Mouse (Mus musculus) spleen, adult 10 weeks (tissue): ENCODE results near the gene Ppp1r15a. TPM values are rescaled to one million over a fixed set of nuclear protein-coding genes. Genes with fewer than 3 reads are reported as not detected.

Experiments
- polyA plus RNA-seq: library from polyadenylated mRNA; stranded (reverse); fragments of 350-450 nt; fragmentation: Illumina TruSeq; extraction: RNeasy Lipid Tissue Mini Kit (QIAGEN cat#74804); gene quantifications from one replicate; pipeline ENCODE4 v1.2.3, GENCODE M21; 2015; ENCODE audit warnings: low replicate concordance; ENCODE audit not compliant: insufficient read depth

Gene Ppp1r15a
- 28.5 TPM for polyA plus RNA-seq

GRCm38 (mm10) chr7:45525809-45526473 lies at the start of gene Ppp1r15a, which contains the start of gene Plekha4:
Ppp1r15a (minus strand) TSS chr7:45526268.
Plekha4 (plus strand) TSS chr7:45526330.

GRCm38 (mm10) chr7:45570103-45570741 lies 44.2 kb upstream of the Ppp1r15a start, which contains the start of gene Bcat2:
Bcat2 (plus strand) TSS chr7:45570153.

DNA sequence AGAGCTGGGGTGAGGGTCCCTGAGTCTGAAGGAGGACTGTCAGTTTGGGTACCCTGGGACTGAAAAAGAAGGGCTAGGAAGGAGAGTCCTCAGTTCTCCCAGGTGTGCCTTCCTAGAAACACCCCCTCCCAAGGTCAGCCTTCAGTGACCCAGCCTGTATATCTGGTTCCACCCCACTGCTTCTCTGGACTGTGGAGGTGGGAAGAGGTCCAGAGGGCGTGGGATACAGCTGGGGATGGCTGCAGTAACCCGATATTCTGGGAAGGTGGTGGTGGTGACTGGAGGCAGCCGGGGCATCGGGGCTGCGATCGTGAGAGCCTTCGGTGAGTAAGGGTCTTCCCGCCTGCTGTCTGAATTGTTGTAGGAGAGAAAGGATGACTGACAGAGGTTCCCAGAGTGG lies 28.7 kb upstream of the Ppp1r15a start, which contains the start of gene Hsd17b14:
Hsd17b14 (plus strand) TSS at position 150 of the 400 bp plus-strand sequence.

GRCm38 (mm10) chr7:45509912-45510787 lies 15.9 kb downstream of the Ppp1r15a start, which contains the start of gene Nucb1:
Nucb1 (minus strand) TSS chr7:45510406.

GRCm38 (mm10) chr7:45488293-45489204 lies 37.5 kb downstream of the Ppp1r15a start, which contains the start of gene Dhdh:
Dhdh (minus strand) TSS chr7:45488805.

DNA sequence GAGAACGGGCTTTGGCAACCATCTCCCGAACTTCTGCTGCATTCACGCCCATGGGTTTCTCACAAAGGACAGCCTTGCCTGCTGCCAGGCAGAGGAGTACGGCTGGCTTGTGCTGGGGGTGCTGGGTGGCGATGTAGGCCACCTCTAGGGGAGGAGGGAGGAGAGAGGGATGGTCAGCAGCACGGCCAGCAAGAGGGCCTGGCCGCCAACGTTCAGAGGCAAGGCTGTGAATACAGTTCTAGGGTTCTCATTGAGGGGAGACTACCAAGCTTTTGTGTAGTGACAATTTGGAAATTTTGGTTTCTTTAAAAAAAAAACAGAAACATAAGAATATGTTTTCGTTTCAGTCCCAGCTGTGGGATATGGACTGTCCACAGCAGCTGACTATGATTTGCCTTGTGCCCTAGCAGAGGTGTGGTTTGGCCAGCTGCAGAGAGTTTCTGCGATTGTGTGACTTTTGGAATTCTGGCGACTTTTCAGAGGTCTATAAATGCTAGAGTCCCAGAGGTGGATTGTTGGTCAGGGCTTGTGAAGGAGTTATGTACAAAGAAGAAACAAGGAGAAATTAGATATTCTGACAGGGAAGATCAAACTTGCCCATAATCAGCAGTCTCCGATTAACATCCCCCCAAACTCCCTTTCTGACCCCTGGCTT lies 39.2 kb downstream of the Ppp1r15a start, which contains the start of gene Gm45808:
Gm45808 (minus strand) TSS at position 51 of the 655 bp plus-strand sequence.

GRCm38 (mm10) chr7:45481374-45481927 lies 44.6 kb downstream of the Ppp1r15a start, which contains the start of gene Tulp2:
Tulp2 (plus strand) TSS chr7:45481877.

Other genes with a start within 250 kb of the Ppp1r15a start
- gene Slc6a21, start 248.8 kb downstream of the Ppp1r15a start, polyA plus RNA-seq, result 0.97 TPM
- 3.5 TPM for gene Trpm4, start 192.5 kb downstream of the Ppp1r15a start, polyA plus RNA-seq
- 0.15 TPM for gene Hrc, start 191.0 kb downstream of the Ppp1r15a start, polyA plus RNA-seq
- 0.10 TPM for gene Ppfia3, start 159.2 kb downstream of the Ppp1r15a start, polyA plus RNA-seq
- gene Lin7b, start 155.7 kb downstream of the Ppp1r15a start, polyA plus RNA-seq, result not detected
- 639 TPM for gene Snrnp70, start 130.5 kb downstream of the Ppp1r15a start, polyA plus RNA-seq
- not detected for gene Kcna7, start 120.6 kb downstream of the Ppp1r15a start, polyA plus RNA-seq
- not detected for gene Ntf5, start 112.6 kb downstream of the Ppp1r15a start, polyA plus RNA-seq
- not detected for gene Lhb, start 105.4 kb downstream of the Ppp1r15a start, polyA plus RNA-seq
- gene Gys1, start 91.4 kb downstream of the Ppp1r15a start, polyA plus RNA-seq, result 7.5 TPM
- gene Ruvbl2, start 88.2 kb downstream of the Ppp1r15a start, polyA plus RNA-seq, result 12.1 TPM
- gene Ftl1, start 66.4 kb downstream of the Ppp1r15a start, polyA plus RNA-seq, result 761 TPM
- gene Bax, start 59.4 kb downstream of the Ppp1r15a start, polyA plus RNA-seq, result 41.1 TPM
- gene Tulp2, start 44.4 kb downstream of the Ppp1r15a start, polyA plus RNA-seq, result 0.11 TPM
- gene Gm45808, start 39.5 kb downstream of the Ppp1r15a start, polyA plus RNA-seq, result not detected
- 6.0 TPM for gene Dhdh, start 37.5 kb downstream of the Ppp1r15a start, polyA plus RNA-seq
- gene Nucb1, start 15.9 kb downstream of the Ppp1r15a start, polyA plus RNA-seq, result 82.9 TPM
- 3.0 TPM for gene Plekha4, start 62 bp upstream of the Ppp1r15a start, polyA plus RNA-seq
- 0.86 TPM for gene Hsd17b14, start 28.6 kb upstream of the Ppp1r15a start, polyA plus RNA-seq
- gene Bcat2, start 43.9 kb upstream of the Ppp1r15a start, polyA plus RNA-seq, result 27.9 TPM
- gene Fgf21, start 89.2 kb upstream of the Ppp1r15a start, polyA plus RNA-seq, result not detected
- gene Fut1, start 91.0 kb upstream of the Ppp1r15a start, polyA plus RNA-seq, result 0.51 TPM
- gene Izumo1, start 95.5 kb upstream of the Ppp1r15a start, polyA plus RNA-seq, result 0.46 TPM
- gene Rasip1, start 101.2 kb upstream of the Ppp1r15a start, polyA plus RNA-seq, result 2.6 TPM
- gene Mamstr, start 113.7 kb upstream of the Ppp1r15a start, polyA plus RNA-seq, result 1.0 TPM
- not detected for gene Fut2, start 140.1 kb upstream of the Ppp1r15a start, polyA plus RNA-seq
- gene Ntn5, start 157.8 kb upstream of the Ppp1r15a start, polyA plus RNA-seq, result not detected
- gene Sec1, start 168.1 kb upstream of the Ppp1r15a start, polyA plus RNA-seq, result 0.12 TPM
- gene Car11, start 173.6 kb upstream of the Ppp1r15a start, polyA plus RNA-seq, result 0.83 TPM
- gene Dbp, start 178.8 kb upstream of the Ppp1r15a start, polyA plus RNA-seq, result 14.8 TPM
- 565 TPM for gene Rpl18, start 189.2 kb upstream of the Ppp1r15a start, polyA plus RNA-seq
- gene Sphk2, start 191.7 kb upstream of the Ppp1r15a start, polyA plus RNA-seq, result 5.7 TPM
- 0.17 TPM for gene Fam83e, start 194.9 kb upstream of the Ppp1r15a start, polyA plus RNA-seq
- not detected for gene Spaca4, start 199.5 kb upstream of the Ppp1r15a start, polyA plus RNA-seq